Mouse (Mus musculus): ENCODE measurements at regions not wholly inside any gene's neighbourhood (a gene's known extent, or its start where the extent isn't known, plus 50 kb on each side); places are given as distances from the start of the nearest gene placed in this dataset.

DNA sequence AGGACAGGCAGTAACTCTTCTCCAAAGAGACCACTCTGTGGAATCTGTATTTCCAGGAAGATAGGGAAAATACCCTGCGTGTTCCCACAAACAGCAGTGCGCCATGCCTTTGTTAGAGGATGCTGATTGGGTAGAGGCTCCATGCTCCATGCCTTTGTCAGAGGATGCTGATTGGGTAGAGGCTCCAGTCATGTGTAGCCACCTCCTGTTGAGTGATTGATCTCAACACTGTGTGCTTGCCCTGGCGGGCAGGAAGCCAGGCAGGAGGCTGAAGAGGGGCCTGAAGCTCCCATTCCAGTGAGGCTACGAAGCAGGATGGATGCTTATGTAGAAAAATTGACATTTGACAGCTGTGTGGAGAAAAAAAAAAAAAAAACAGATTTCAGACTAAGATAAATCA lies 131.9 kb upstream of the Prr30 start:
- ATAC-seq (ENCODE audit: low FRiP score): peak; percentile 77; the same call in 1 of the 2 replicates

DNA sequence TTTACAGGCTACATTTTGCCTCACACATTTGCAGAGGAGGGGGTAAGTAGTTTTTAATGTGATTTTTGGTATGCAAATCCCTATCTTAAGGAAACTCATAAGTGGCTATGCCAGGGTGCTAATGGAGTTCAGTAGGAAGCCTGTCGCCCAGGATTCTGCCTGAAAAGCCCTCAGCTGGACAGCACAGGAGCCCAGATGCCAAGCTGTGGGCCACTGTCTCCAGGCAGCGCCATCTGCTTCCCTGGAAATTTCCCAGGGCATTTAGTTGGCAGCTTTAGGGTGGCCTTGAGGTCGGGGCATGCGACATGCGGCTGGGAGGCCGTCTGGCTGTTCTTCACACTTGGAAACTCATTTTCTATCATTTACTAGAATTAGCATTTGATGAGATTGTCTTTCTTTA lies 127.3 kb upstream of the Prr30 start:
- no peak overlapping the region for H3K27ac ChIP-seq
- 39% methylated on average over 6 of the region's 6 CpGs for WGBS
- no peaks in the 10 kb centered on the region for H3K9me3 ChIP-seq (replicated peaks)
- no peak overlapping the region for H3K9ac ChIP-seq
- peaks cover 4% of the 10 kb centered on the region for H3K4me1 ChIP-seq
- H3K4me2 ChIP-seq (replicated peaks): no peak overlapping the region
- H3K27me3 ChIP-seq: no peaks in the 10 kb centered on the region
- ATAC-seq (ENCODE audit: low FRiP score): peak; percentile 65; the same call in 1 of the 2 replicates
- no peaks in the 10 kb centered on the region for H3K36me3 ChIP-seq
- H3K4me3 ChIP-seq: no peak overlapping the region

More for the DNA sequence above, 131.9 kb upstream of the Prr30 start:
- H3K4me3 ChIP-seq: no peak overlapping the region
- no peaks in the 10 kb centered on the region for H3K9me3 ChIP-seq (replicated peaks)
- WGBS: 45% methylated on average over 4 of the region's 4 CpGs
- no peak overlapping the region for H3K4me2 ChIP-seq (replicated peaks)
- H3K27me3 ChIP-seq: no peaks in the 10 kb centered on the region
- H3K36me3 ChIP-seq: no peaks in the 10 kb centered on the region
- H3K27ac ChIP-seq: no peak overlapping the region
- H3K4me1 ChIP-seq: peaks cover 4% of the 10 kb centered on the region
- no peak overlapping the region for H3K9ac ChIP-seq

DNA sequence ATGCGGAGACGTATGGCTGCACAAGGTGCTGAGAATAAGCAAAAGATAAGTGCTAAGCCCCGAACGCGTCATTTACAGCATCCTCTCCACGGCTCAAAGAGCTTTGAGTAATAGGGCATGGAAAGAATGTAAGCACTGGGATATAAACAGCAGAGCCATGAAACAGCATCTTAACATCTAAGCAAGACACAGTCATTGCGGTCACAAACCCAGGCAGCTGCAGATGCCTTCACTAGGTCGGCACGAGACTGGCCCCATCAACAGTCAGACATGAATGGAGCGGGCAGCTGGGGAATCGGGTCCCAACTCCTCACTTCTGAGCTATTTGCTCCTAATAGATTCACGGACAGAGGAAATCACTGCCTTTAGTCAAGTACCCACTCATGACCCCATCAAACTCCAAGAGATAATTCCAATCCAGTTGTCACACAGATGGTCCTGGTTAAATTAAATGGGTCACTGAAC lies 126.4 kb upstream of the Prr30 start:
- peaks cover 4% of the 10 kb centered on the region for H3K4me1 ChIP-seq
- H3K36me3 ChIP-seq: no peaks in the 10 kb centered on the region
- H3K27me3 ChIP-seq: no peaks in the 10 kb centered on the region
- WGBS: 56% methylated on average over 12 of the region's 12 CpGs
- H3K4me3 ChIP-seq: no peak overlapping the region
- no peak overlapping the region for H3K4me2 ChIP-seq (replicated peaks)
- peak; percentile 30; the same call in 1 of the 2 replicates for ATAC-seq (ENCODE audit: low FRiP score)
- H3K9me3 ChIP-seq (replicated peaks): no peaks in the 10 kb centered on the region
- no peak overlapping the region for H3K9ac ChIP-seq
- H3K27ac ChIP-seq: no peak overlapping the region

DNA sequence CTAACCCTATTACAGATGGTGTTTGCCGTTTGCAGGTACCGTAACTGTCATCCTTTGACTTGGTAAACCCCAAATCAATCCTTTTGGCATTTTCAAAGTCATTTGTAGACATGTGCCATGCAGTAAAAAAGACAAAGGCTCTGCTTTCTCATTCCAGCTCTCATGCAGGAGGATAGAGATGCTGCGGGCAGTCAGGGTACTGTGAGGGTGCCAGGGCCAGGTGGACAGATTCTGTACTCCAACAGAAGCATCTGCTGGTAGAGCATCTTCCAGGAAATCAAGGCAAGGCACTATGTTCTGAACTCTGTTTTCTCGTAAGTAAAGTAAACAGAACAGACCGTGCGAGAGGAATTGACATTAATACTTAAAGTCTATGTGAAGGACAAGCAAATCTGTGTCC lies 123.2 kb upstream of the Prr30 start:
- Histone ChIP-seq H3K4me3 (no peak overlapping the region), H3K4me1 (peaks cover 4% of the 10 kb centered on the region), H3K27ac (no peak overlapping the region), H3K36me3 (no peaks in the 10 kb centered on the region), H3K4me2 (replicated peaks) (no peak overlapping the region), H3K9ac (no peak overlapping the region), H3K27me3 (no peaks in the 10 kb centered on the region), H3K9me3 (replicated peaks) (no peaks in the 10 kb centered on the region)
- 93% methylated on average over 6 of the region's 6 CpGs for WGBS
- ATAC-seq (ENCODE audit: low FRiP score): no peak

DNA sequence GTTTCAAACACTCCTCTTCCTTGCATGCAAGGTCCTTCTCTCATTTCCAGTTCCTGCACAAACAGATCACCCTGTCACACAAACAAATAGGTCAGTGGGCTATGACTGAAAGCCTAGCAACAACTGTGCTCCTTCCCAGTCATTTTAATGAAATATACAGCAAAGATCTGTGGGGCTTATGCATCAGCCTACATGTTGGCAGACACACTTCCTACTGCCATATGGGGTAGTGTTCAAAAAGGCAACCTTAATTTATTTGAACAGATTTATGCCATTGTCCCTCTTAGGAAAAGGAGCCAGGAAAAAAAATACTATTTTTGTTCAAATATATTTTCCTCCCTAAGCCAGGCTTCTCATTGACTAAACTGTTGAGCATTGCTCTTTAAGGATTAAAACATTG lies 107.8 kb upstream of the Prr30 start:
- no peak for ATAC-seq (ENCODE audit: low FRiP score)
- Histone ChIP-seq H3K4me2 (replicated peaks) (no peak overlapping the region), H3K27me3 (no peaks in the 10 kb centered on the region), H3K9ac (no peak overlapping the region), H3K4me1 (no peaks in the 10 kb centered on the region), H3K27ac (no peak overlapping the region), H3K36me3 (no peaks in the 10 kb centered on the region), H3K9me3 (replicated peaks) (no peaks in the 10 kb centered on the region), H3K4me3 (no peak overlapping the region)

DNA sequence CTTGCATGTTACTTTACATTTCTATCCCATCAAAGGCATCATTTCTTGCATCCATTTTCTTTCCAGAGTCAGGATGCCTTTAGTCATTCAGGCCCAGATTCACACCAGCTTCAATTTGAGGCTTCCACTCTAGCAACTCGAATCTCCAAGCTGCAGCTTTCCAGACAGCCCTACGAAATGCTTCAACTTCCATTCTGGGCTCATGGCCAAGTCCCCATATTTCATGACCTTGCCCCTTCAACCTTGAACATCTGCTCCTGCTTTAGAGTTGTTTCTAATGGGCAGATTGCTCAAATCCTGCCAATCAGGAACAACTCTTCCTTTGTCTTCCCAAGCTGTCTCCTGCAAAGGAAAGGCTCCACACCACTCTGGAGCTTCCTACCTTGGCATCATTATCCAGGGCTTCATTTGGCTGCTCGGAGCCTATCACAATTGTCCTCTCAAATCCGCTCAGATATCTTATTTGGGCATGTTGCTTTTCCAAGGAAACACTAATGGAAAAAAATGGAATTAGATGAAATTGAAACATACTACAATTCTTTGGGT lies 104.4 kb upstream of the Prr30 start:
- Histone ChIP-seq H3K27ac (no peak overlapping the region), H3K4me1 (no peaks in the 10 kb centered on the region), H3K4me3 (no peak overlapping the region), H3K27me3 (no peaks in the 10 kb centered on the region), H3K9ac (no peak overlapping the region), H3K9me3 (replicated peaks) (no peaks in the 10 kb centered on the region), H3K4me2 (replicated peaks) (no peak overlapping the region), H3K36me3 (no peaks in the 10 kb centered on the region)
- no peak for ATAC-seq (ENCODE audit: low FRiP score)
- WGBS: 58% methylated on average over 4 of the region's 4 CpGs

DNA sequence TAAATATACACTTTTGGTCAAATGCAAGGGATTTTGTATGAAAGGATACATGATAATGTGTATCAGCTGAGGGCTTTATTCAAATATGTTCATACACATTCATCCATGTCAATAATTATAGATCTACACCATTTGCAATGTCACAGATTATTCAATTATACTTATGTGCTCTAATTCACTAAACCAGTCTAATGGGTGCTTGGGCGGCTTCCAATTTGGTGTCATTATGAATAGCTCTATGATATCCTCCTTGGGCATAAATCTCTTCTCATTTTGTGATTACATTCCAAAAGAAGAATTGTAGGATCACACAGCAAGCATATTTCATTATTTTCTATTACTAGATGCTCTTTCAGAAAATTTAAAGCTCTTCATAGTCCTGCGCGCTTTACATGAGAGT lies 97.7 kb upstream of the Prr30 start:
- Histone ChIP-seq H3K9ac (no peak overlapping the region), H3K4me3 (no peak overlapping the region), H3K27ac (no peak overlapping the region), H3K9me3 (replicated peaks) (no peaks in the 10 kb centered on the region), H3K27me3 (no peaks in the 10 kb centered on the region), H3K36me3 (no peaks in the 10 kb centered on the region), H3K4me1 (no peaks in the 10 kb centered on the region), H3K4me2 (replicated peaks) (no peak overlapping the region)
- WGBS: 94% methylated on average over 3 of the region's 3 CpGs
- no peak for ATAC-seq (ENCODE audit: low FRiP score)

DNA sequence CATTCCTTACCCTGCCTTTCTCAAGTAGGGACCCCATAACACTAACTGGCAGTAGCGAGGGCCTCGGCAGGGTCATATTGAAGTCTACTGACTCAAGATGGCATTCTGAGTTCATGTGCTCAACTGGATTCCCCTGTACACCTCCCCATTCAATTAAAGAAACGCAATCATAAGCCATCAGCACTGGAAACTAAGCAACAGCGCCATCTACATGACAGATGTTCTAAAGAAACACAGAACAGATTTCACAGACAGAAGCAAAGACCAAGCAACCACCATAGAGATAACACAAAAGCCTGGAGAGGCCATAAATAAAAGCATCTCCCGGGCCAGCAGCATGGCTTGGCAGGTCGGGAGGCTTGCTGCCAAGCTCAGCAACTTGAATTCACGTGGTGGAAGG lies 94.6 kb upstream of the Prr30 start:
- Histone ChIP-seq H3K4me1 (no peaks in the 10 kb centered on the region), H3K27me3 (no peaks in the 10 kb centered on the region), H3K27ac (no peak overlapping the region), H3K9ac (no peak overlapping the region), H3K4me2 (replicated peaks) (no peak overlapping the region), H3K36me3 (no peaks in the 10 kb centered on the region), H3K4me3 (no peak overlapping the region), H3K9me3 (replicated peaks) (no peaks in the 10 kb centered on the region)
- WGBS: 35% methylated on average over 7 of the region's 7 CpGs
- ATAC-seq (ENCODE audit: low FRiP score): no peak

DNA sequence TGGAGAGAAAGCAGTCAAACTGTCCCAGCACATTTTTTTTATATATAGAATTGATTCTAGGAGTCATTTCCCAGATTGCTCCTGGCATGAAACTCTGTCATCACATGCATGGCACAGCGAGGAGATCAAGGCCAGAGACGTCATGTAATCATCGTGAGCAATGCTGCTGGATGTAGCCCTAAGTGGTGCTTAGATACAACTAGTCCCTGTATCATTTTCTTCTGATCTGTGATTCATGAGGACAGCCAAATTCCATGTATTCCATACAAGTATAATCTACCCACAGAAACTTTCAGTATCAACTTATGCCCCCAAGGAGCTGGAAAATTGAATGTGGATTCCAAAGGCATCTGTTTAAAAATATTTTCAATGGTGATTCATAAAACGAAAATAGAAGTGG lies 87.6 kb upstream of the Prr30 start:
- Histone ChIP-seq H3K4me3 (no peak overlapping the region), H3K36me3 (no peaks in the 10 kb centered on the region), H3K4me2 (replicated peaks) (no peak overlapping the region), H3K27me3 (no peaks in the 10 kb centered on the region), H3K9me3 (replicated peaks) (no peaks in the 10 kb centered on the region), H3K9ac (no peak overlapping the region), H3K27ac (no peak overlapping the region), H3K4me1 (no peaks in the 10 kb centered on the region)
- no peak for ATAC-seq (ENCODE audit: low FRiP score)
- WGBS: 88% methylated on average over 4 of the region's 4 CpGs

DNA sequence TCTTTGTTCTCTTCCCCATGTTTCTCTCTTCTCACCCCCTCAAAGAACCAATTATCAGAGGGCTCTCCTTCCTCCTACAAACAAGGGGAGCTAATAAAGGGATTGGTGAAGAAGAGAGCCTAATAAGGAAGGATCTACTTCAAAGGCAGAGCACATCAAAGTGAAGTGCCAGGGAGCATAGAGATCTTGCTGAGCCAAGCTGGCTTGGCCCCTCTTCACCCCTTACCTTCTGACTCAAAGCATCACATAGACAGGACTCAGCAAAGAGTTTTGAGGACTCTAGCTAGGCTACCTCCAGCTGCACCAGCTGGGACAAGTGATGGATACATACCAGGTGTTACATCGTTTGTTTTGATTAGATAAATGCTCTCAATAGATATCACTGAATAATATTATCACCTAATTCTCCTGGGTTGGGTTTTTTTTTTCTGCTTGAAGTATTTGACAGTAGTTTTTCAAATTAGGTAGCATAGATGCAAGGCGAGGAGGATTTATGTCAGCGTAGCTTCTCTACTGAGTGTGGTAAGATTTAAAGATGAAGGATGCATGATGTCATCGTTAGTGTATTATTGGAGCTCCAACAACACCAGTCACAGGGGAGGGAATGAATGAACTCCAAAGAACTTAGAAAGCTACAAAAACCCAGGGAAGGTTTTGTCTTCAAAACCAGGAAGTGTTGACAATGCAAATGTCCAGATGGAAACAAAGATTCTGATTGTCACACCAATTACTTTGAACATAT lies 69.1 kb upstream of the Prr30 start:
- 70% methylated on average over 4 of the region's 4 CpGs for WGBS
- no peak for ATAC-seq (ENCODE audit: low FRiP score)
- no peaks in the 10 kb centered on the region for H3K27me3 ChIP-seq
- H3K27ac ChIP-seq: no peak overlapping the region
- H3K9me3 ChIP-seq (replicated peaks): no peaks in the 10 kb centered on the region
- no peaks in the 10 kb centered on the region for H3K36me3 ChIP-seq
- H3K4me1 ChIP-seq: no peaks in the 10 kb centered on the region
- no peak overlapping the region for H3K9ac ChIP-seq
- no peak overlapping the region for H3K4me3 ChIP-seq
- H3K4me2 ChIP-seq (replicated peaks): no peak overlapping the region

DNA sequence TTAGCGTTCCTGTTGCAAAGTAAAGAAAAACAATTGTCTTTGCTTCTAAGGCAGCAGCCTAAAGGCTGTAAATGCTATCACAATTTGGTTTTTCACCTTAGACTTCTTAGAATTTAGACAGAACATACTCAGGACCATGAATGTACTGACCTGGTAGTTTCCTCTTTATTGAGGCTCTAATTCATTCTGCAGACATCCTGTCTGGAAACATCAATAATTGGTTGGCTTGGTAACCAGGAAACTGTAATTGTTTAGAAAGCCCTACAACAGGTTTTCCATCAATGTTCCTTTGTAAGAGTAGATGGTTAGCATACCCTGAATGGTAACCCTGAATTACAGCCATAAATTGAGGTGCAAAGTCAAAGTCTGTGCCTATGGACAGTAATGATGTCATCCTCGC lies 67.4 kb upstream of the Prr30 start:
- Histone ChIP-seq H3K27ac (no peak overlapping the region), H3K9me3 (replicated peaks) (no peaks in the 10 kb centered on the region), H3K4me1 (no peaks in the 10 kb centered on the region)

More for the DNA sequence above, 67.4 kb upstream of the Prr30 start:
- no peaks in the 10 kb centered on the region for H3K27me3 ChIP-seq
- no peaks in the 10 kb centered on the region for H3K36me3 ChIP-seq
- no peak for ATAC-seq (ENCODE audit: low FRiP score)
- H3K4me3 ChIP-seq: no peak overlapping the region
- H3K4me2 ChIP-seq (replicated peaks): no peak overlapping the region
- WGBS: 87% methylated on average over 2 of the region's 2 CpGs
- no peak overlapping the region for H3K9ac ChIP-seq

All from hindbrain, embryonic 12.5 days (tissue).